Mouse (Mus musculus) testis, postnatal 14 days (tissue): ENCODE results near the gene Camkmt.

Source experiments
- DNase-seq: peaks from one replicate; pipeline ENCODE4 v3.0.0; 2021; ENCODE audit warnings: low spot score

The Camkmt gene

GRCm38 (mm10) chr17:85495012-85495754 is 404.8 kb downstream of the Camkmt start:
- no peak for DNase-seq

- DNase-seq, result no peak
These were observed 405.5 kb downstream of the Camkmt start for GRCm38 (mm10) chr17:85495871-85496270.

GRCm38 (mm10) chr17:85504888-85505287 is 414.5 kb downstream of the Camkmt start:
- no peak for DNase-seq

GRCm38 (mm10) chr17:85506206-85507088 is 416.1 kb downstream of the Camkmt start:
- DNase-seq, result no peak

GRCm38 (mm10) chr17:85507089-85507460 is 416.7 kb downstream of the Camkmt start:
- no peak for DNase-seq
